Mouse (Mus musculus): ENCODE measurements around the gene Pwwp2a. TPM values are rescaled to one million over a fixed set of nuclear protein-coding genes. Genes with fewer than 3 reads are reported as not detected.

The Pwwp2a gene
- total RNA-seq, 2 experiments from 2014 or later: 27.1 to 31.7 TPM

DNA sequence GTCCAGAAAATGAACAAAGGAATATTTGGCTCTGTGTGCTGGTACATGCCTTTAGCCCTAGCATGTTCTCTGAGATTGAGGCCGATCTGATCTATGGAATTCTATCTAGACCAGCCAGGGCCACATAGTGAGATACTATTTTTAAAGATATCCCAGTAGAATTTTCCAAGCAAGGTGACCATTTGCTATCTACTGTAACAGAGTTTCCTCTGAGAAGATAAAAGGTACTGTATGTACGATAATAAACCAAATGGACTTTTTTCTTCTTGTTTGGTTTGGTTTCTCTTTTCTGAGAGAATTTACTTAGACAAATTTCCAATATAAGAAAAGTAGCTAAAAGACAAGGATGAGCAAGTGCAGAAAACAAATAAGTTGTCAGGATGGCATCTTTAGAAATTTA is 26.6 kb downstream of the Pwwp2a start:
- ATAC-seq (replicated peaks; ENCODE audit: low FRiP score, poor library complexity, severe bottlenecking): no peak

GRCm38 (mm10) chr11:43712178-43712577 is 30.4 kb downstream of the Pwwp2a start:
- no peak for ATAC-seq (replicated peaks; ENCODE audit: low FRiP score, poor library complexity, severe bottlenecking)

GRCm38 (mm10) chr11:43723411-43723810 is 41.6 kb downstream of the Pwwp2a start:
- ATAC-seq (replicated peaks; ENCODE audit: low FRiP score, poor library complexity, severe bottlenecking): no peak; the same call in 1 of the 2 replicates

- no peak for ATAC-seq (replicated peaks; ENCODE audit: low FRiP score, poor library complexity, severe bottlenecking)
Observed at GRCm38 (mm10) chr11:43727796-43728195, 46.0 kb downstream of the Pwwp2a start.

DNA sequence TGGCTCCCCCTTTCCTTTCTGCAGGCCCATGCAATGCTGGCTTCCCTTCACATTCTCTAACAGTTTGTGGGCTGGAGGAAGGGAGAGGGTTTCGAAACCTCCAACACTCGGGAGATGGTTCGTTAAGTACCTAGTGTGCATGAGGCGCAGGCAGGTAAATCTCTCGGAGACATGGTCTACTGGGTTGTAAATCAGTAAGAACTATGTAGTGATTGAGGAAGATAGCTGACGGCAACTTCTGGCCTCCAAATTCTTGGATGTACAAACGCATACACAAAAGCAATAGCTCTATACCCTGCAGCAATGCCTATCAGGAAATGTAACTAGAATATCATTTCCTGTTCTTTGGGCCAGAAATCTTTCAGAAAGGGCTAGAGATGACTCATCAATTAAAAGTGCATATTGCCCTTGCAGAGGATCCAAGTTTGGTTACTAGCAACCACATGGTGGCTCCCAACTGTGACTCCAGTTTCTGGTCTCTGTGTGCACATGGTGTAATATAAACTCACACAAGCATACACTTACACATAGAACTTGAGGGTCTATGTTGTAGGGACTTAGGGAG is 47.0 kb downstream of the Pwwp2a start:
- no peak for ATAC-seq (replicated peaks; ENCODE audit: low FRiP score, poor library complexity, severe bottlenecking)

- ATAC-seq (replicated peaks; ENCODE audit: low FRiP score, poor library complexity, severe bottlenecking): peak; percentile 100
Observed at GRCm38 (mm10) chr11:43747233-43748226, 65.7 kb downstream of the Pwwp2a start, which contains the start of gene Ttc1. TSS of gene Ttc1 (minus strand) at chr11:43748008.

DNA sequence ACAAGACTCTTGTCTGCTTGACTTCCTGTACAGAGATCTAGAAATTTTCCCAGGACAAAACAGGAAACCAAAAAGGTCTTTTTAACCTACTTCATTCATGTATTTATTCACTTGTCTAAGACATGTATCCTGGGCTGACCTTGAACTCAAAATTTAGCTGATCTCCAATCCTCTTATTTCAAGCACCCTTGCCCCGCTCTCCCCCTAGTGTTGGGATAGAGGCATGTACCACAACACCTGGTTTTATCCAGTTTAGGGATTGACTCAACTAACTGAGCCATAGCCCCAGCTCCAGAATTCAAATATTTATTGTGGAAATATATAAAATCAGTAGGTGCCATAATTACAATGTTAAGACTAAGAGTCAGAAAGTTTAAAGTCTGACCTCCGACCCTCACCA is 69.7 kb downstream of the Pwwp2a start:
- no peak for ATAC-seq (replicated peaks; ENCODE audit: low FRiP score, poor library complexity, severe bottlenecking)

GRCm38 (mm10) chr11:43754568-43754967 is 72.8 kb downstream of the Pwwp2a start:
- no peak for ATAC-seq (replicated peaks; ENCODE audit: low FRiP score, poor library complexity, severe bottlenecking)

GRCm38 (mm10) chr11:43755411-43755810 is 73.6 kb downstream of the Pwwp2a start:
- no peak for ATAC-seq (replicated peaks; ENCODE audit: low FRiP score, poor library complexity, severe bottlenecking)

DNA sequence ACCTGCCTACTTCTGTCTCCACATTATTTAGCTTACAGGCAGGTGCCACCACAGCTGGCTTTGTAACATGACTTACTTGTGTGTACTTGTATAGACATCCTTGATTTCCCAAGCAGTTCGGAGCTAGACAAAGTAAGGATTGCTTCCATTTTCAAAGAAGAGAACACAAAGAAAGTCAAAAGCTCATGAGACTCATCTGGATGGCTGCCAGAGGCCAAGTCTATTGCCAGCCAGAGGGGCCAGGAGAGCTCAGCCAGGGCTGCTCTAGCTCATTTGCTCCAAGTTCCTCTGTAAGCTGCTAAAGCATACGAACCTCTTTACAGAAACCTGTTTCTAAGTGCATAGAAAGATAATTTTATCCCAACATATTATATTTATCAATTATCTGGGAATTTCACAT is 76.6 kb downstream of the Pwwp2a start:
- ATAC-seq (replicated peaks; ENCODE audit: low FRiP score, poor library complexity, severe bottlenecking): no peak

DNA sequence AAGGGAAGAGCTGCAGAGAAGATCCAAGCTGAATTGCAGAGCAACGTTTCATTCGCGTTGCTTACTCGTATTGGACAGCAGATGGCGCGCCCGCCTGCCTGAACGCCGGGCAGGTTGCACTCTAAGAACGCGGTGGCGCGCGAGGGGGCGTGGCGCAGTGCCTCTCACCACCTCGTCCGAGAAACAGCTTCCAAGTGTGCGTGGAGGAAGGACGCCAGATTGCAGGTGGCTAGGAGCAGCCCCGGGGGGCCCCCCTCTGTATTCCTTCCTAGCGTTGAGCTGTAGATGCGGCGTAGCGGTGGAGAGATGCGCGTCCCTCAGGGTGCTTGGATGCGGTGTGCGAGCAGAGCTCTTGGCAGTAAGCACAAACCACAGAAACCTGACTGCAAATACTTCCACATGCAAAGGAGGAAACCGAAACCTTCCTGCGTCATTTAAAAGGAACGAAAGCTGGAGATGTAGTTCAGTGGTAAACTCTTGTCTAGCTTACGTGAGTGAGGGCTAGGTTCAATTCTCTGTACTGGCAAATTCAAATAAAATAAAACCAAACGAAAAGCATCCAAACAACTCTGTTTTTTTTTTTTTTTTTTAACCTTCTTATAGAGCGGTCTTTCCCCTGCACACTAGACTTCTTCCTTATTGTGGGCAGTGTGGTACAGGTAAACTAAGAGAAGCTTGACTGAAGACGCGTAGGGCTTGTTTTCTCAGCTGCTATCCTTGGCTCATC is 85.3 kb downstream of the Pwwp2a start:
- peak; percentile 72; the same call in 1 of the 2 replicates for ATAC-seq (replicated peaks; ENCODE audit: low FRiP score, poor library complexity, severe bottlenecking)

GRCm38 (mm10) chr11:43767749-43768148 is 86.0 kb downstream of the Pwwp2a start:
- ATAC-seq (replicated peaks; ENCODE audit: low FRiP score, poor library complexity, severe bottlenecking): no peak

GRCm38 (mm10) chr11:43770110-43770509 is 88.3 kb downstream of the Pwwp2a start:
- no peak for ATAC-seq (replicated peaks; ENCODE audit: low FRiP score, poor library complexity, severe bottlenecking)

Other genes with a start within 250 kb of the Pwwp2a start
- gene Slu7, start 248.3 kb upstream of the Pwwp2a start, total RNA-seq (2015; ENCODE audit: low replicate concordance): 18.8 and 36.8 TPM in 2 replicates
- gene Slu7, start 248.3 kb upstream of the Pwwp2a start, total RNA-seq (2017; ENCODE audit: low replicate concordance): 87.7 and 93.6 TPM in 2 replicates
- gene C1qtnf2, start 207.7 kb upstream of the Pwwp2a start, total RNA-seq (2015; ENCODE audit: low replicate concordance): not detected in 2 replicates
- not detected in 2 replicates for gene C1qtnf2, start 207.7 kb upstream of the Pwwp2a start, total RNA-seq (2017; ENCODE audit: low replicate concordance)
- gene Ccnjl, start 153.2 kb upstream of the Pwwp2a start, total RNA-seq (2015; ENCODE audit: low replicate concordance): not detected in 2 replicates
- gene Ccnjl, start 153.2 kb upstream of the Pwwp2a start, total RNA-seq (2017; ENCODE audit: low replicate concordance): 0.98 TPM in 1 of 2 replicates, not detected in the other
- not detected in 2 replicates for gene 4933415A04Rik, start 95.0 kb upstream of the Pwwp2a start, total RNA-seq (2015; ENCODE audit: low replicate concordance)
- gene 4933415A04Rik, start 95.0 kb upstream of the Pwwp2a start, total RNA-seq (2017; ENCODE audit: low replicate concordance): not detected in 2 replicates
- gene Fabp6, start 80.5 kb upstream of the Pwwp2a start, total RNA-seq (2015; ENCODE audit: low replicate concordance): not detected in 2 replicates
- not detected in 2 replicates for gene Fabp6, start 80.5 kb upstream of the Pwwp2a start, total RNA-seq (2017; ENCODE audit: low replicate concordance)
- gene Ttc1, start 66.0 kb downstream of the Pwwp2a start, total RNA-seq (2015; ENCODE audit: low replicate concordance): 10.2 and 25.9 TPM in 2 replicates
- 18.9 and 20.5 TPM in 2 replicates for gene Ttc1, start 66.0 kb downstream of the Pwwp2a start, total RNA-seq (2017; ENCODE audit: low replicate concordance)
- not detected in 2 replicates for gene Adra1b, start 219.2 kb downstream of the Pwwp2a start, total RNA-seq (2015; ENCODE audit: low replicate concordance)
- 0.56 TPM in 1 of 2 replicates, not detected in the other for gene Adra1b, start 219.2 kb downstream of the Pwwp2a start, total RNA-seq (2017; ENCODE audit: low replicate concordance)

All from erythroblast, adult 5-6 weeks (primary cell).